Mouse (Mus musculus) E14TG2a.4 (cell line): ENCODE data around the gene Pqbp1.

ENCODE experiments used
- H3K27me3 ChIP-seq: 2 replicates; pipeline ENCODE4 v1.6.1; 2014; ENCODE audit warnings: low read length, control low read depth; ENCODE audit not compliant: insufficient read depth
- H3K36me3 ChIP-seq: 2 replicates; pipeline ENCODE4 v1.6.1; 2014; ENCODE audit warnings: low read length, control low read depth; ENCODE audit not compliant: insufficient read depth
- H3K4me1 ChIP-seq: replicated peaks from 2 replicates; pipeline ENCODE4 v1.6.1; 2014; ENCODE audit warnings: low read depth, low read length, control low read depth
- H3K4me3 ChIP-seq: replicated peaks from 2 replicates; pipeline ENCODE4 v1.5.1; 2014; ENCODE audit warnings: mild to moderate bottlenecking, low read length
- H3K9me3 ChIP-seq: 2 replicates; pipeline ENCODE4 v1.6.1; 2014; ENCODE audit warnings: low read length, control low read depth
- CTCF ChIP-seq: conservative IDR thresholded peaks from 2 replicates; pipeline ENCODE4 v1.5.1; 2014; ENCODE audit warnings: low read length
- NANOG ChIP-seq: IDR thresholded peaks from 2 replicates; pipeline ENCODE4 v1.6.1; 2014; ENCODE audit warnings: borderline replicate concordance, low read length, mixed read lengths
- POU5F1 ChIP-seq: IDR thresholded peaks from 2 replicates; pipeline ENCODE4 v1.6.1; 2014; ENCODE audit warnings: low read length, borderline replicate concordance

Pqbp1 gene

GRCm38 (mm10) chrX:7898211-7898610 lies 858 bp downstream of the Pqbp1 start:
- peak overlapping the region; percentile 86 for H3K4me3 ChIP-seq
- peaks cover 3% of the 10 kb centered on the region; the same call in 1 of the 2 replicates for H3K4me1 ChIP-seq
- H3K27me3 ChIP-seq, result no peaks in the 10 kb centered on the region
- H3K36me3 ChIP-seq, result peaks cover 37% of the 10 kb centered on the region
- TF ChIP-seq CTCF, result no peak
- no peak for TF ChIP-seq POU5F1
- TF ChIP-seq NANOG, result no peak
- H3K9me3 ChIP-seq, result no peaks in the 10 kb centered on the region

DNA sequence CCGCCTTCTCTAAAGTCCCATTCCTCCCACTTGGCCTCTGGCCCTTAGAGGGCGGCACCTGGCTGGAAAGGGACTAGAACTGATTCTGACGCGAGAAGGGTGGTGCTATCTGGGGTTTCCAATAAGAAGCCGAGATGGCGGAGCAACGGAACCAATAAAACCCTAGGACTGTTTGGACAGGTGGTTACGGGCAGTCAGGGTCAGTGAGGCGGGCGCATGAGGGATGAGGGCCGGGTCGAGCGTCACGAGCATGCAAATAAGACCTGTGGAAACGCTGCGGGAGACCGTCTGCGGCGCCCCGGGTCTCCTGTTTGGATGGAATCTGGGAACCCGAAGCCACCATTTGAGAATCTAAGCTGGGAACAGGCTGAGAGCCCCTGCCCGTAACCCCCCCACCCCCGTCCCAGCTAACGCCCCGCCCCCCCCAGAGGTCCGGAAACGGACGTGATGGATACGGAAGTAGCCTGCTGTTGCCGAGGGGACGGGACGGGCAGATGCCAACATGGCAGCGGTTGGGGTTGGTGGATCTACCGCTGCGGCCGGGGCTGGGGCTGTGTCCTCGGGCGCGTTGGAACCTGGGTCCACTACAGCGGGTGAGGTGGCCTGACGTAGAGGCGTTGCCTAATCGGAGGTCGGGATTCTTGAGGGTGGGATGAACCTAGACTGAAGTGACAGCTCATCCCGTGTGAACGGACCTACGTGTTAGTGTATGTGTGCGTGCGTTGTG lies 15.1 kb downstream of the Pqbp1 start, which contains the start of gene Slc35a2:
Gene Slc35a2, plus strand, starts transcription at position 188 of the 727 bp plus-strand sequence.
- Histone ChIP-seq H3K9me3 (no peaks in the 10 kb centered on the region), H3K27me3 (no peaks in the 10 kb centered on the region), H3K4me3 (peak within 1 kb of the TSS; percentile 83), H3K36me3 (peaks cover 13% of the 10 kb centered on the region), H3K4me1 (peaks cover 24% of the 10 kb centered on the region)
- TF ChIP-seq NANOG (no peak), POU5F1 (no peak), CTCF (no peak)

DNA sequence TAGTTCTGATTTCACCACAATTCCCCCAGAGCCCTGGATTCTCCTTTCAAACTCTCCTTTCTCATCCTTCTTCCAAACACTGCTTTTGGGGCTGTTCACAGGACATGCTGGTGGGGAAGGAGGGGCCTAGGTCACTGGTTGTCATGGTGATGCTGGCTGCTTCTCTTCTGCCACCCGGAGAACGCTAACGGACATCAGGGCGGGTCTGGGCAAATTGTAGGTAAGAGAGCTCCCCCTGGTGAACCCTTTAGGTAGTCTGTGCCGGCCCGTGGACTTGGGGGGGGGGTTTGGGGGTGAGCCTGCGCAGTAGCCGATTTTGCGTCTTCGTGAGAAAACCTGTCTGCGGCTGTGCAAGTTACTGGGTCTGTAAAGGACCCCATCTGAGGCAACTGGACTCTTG lies 19.2 kb downstream of the Pqbp1 start:
- no peak for TF ChIP-seq POU5F1
- TF ChIP-seq CTCF, result peak; percentile 34
- Histone ChIP-seq H3K27me3 (no peaks in the 10 kb centered on the region), H3K9me3 (no peaks in the 10 kb centered on the region), H3K4me3 (peak overlapping the region; percentile 88), H3K36me3 (peaks cover 19% of the 10 kb centered on the region), H3K4me1 (peaks cover 31% of the 10 kb centered on the region)

DNA sequence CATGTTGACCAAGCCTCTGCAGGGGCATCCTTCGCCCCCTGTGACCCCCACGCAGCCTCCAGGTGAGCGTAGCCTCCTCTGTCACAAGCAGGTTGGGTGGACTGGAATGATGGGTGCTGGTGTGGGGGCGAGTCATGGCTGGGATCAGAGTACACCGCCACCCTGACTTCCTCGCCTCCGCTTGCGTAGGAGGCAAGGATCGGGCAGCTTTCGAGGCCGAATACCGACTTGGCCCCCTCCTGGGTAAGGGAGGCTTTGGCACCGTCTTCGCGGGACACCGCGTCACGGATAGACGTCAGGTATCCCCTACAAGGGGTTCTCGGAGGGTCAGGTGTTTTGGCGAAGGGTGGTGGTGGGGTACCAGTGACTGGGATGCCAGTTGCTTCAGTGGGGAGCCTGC lies 20.6 kb downstream of the Pqbp1 start:
- Histone ChIP-seq H3K36me3 (peaks cover 32% of the 10 kb centered on the region), H3K4me1 (peaks cover 29% of the 10 kb centered on the region)
- TF ChIP-seq POU5F1 (no peak), NANOG (no peak), CTCF (no peak)

GRCm38 (mm10) chrX:7878007-7878419 lies 21.1 kb downstream of the Pqbp1 start, which contains the start of gene Pim2:
Gene Pim2 (plus strand): TSS chrX:7878262.
- peaks cover 37% of the 10 kb centered on the region for H3K36me3 ChIP-seq
- H3K27me3 ChIP-seq, result no peaks in the 10 kb centered on the region
- H3K9me3 ChIP-seq, result no peaks in the 10 kb centered on the region
- H3K4me1 ChIP-seq, result peaks cover 25% of the 10 kb centered on the region
- no peak for TF ChIP-seq CTCF
- peak within 1 kb of the TSS; percentile 88 for H3K4me3 ChIP-seq

More for the DNA sequence above, 20.6 kb downstream of the Pqbp1 start:
- Histone ChIP-seq H3K9me3 (no peaks in the 10 kb centered on the region), H3K27me3 (no peaks in the 10 kb centered on the region), H3K4me3 (peak overlapping the region; percentile 88)

DNA sequence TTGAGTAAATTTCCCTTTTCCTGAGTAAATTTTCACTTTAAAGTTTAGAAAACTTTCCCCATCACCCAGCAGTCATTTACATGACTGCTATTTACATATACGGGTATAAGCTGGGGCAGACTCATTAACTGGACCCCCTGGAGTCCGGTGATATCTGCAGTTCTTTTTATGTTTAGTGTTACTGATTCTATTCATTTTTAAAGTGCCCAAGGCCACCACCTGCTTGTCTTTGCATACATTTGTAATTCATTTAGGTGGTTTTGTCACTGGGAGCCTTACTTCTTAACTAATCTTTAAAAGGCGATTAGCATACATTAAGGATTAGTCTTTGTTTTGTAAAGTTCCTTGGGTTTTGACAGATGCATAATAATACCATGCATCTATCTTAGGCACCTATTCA lies 29.2 kb downstream of the Pqbp1 start:
- Histone ChIP-seq H3K27me3 (no peaks in the 10 kb centered on the region), H3K36me3 (peaks cover 67% of the 10 kb centered on the region), H3K4me1 (peaks cover 66% of the 10 kb centered on the region), H3K4me3 (no peak overlapping the region), H3K9me3 (no peaks in the 10 kb centered on the region)
- peak; percentile 61; the same call in 1 of the 2 replicates for TF ChIP-seq POU5F1
- no peak for TF ChIP-seq NANOG

DNA sequence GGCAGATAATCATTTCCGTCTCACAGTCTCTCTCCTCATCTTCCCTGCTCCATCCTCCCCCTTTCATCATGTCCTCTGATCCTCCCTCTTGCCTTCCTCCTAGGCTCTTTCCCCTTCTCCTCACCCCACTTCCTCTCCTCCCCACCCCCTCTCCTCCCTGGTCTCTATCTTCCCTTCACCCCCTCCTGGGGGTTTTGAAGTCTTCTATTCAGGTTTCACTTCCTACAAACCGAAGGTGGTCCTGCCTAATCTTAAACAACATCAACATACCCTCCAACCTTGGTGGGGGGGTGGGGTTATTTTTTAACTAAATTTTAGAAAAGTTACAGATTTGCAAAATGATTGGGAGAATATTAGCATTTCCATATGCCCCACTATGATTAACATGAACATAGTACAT lies 30.6 kb downstream of the Pqbp1 start:
- Histone ChIP-seq H3K36me3 (peaks cover 54% of the 10 kb centered on the region), H3K4me3 (no peak overlapping the region), H3K27me3 (no peaks in the 10 kb centered on the region), H3K9me3 (no peaks in the 10 kb centered on the region), H3K4me1 (peaks cover 72% of the 10 kb centered on the region)
- TF ChIP-seq CTCF, result no peak
- no peak for TF ChIP-seq POU5F1
- no peak for TF ChIP-seq NANOG

- Histone ChIP-seq H3K27me3 (no peaks in the 10 kb centered on the region), H3K4me1 (peaks cover 75% of the 10 kb centered on the region), H3K4me3 (no peak overlapping the region), H3K36me3 (peaks cover 44% of the 10 kb centered on the region), H3K9me3 (no peaks in the 10 kb centered on the region)
- no peak for TF ChIP-seq CTCF
- no peak for TF ChIP-seq NANOG
- no peak for TF ChIP-seq POU5F1
Measured at GRCm38 (mm10) chrX:7867141-7867540, 31.9 kb downstream of the Pqbp1 start.

GRCm38 (mm10) chrX:7865786-7866185 lies 33.3 kb downstream of the Pqbp1 start:
- Histone ChIP-seq H3K4me3 (no peak overlapping the region), H3K36me3 (peaks cover 41% of the 10 kb centered on the region), H3K4me1 (peaks cover 69% of the 10 kb centered on the region), H3K27me3 (no peaks in the 10 kb centered on the region), H3K9me3 (no peaks in the 10 kb centered on the region)
- TF ChIP-seq NANOG, result no peak
- TF ChIP-seq POU5F1, result no peak
- no peak for TF ChIP-seq CTCF
